Mouse (Mus musculus) stomach, postnatal 0 days (tissue): ENCODE data around the gene Adad2. TPM values are rescaled to one million over a fixed set of nuclear protein-coding genes. Genes with fewer than 3 reads are reported as not detected.

Source experiments
- ATAC-seq: fragments of 200-750 bp; cut with Nextera tagmentation; 2 replicates; pipeline ENCODE4 v1.8.0; 2017; ENCODE audit not compliant: low FRiP score, low TSS enrichment
- DNase-seq: peaks from one replicate; pipeline ENCODE4 v3.0.0-alpha.2; 2016; ENCODE audit warnings: low spot score
- H3K27ac ChIP-seq: fragments of 300-500 bp; sonication (generic); replicated peaks from 2 replicates; pipeline ENCODE4 v1.5.1; 2014; ENCODE audit warnings: mild to moderate bottlenecking, control low read depth
- H3K27me3 ChIP-seq: fragments of 300-500 bp; sonication (generic); 2 replicates; pipeline ENCODE4 v1.6.1; 2014; ENCODE audit warnings: low read length; ENCODE audit not compliant: control insufficient read depth, insufficient read depth
- H3K36me3 ChIP-seq: fragments of 300-500 bp; sonication (generic); 2 replicates; pipeline ENCODE4 v1.6.1; 2014; ENCODE audit warnings: low read length, mixed read lengths; ENCODE audit not compliant: control insufficient read depth, insufficient read depth
- H3K4me1 ChIP-seq: fragments of 300-500 bp; sonication (generic); replicated peaks from 2 replicates; pipeline ENCODE4 v1.6.1; 2014; ENCODE audit warnings: antibody characterized with exemption; ENCODE audit not compliant: control insufficient read depth, insufficient read depth
- H3K4me2 ChIP-seq: fragments of 300-500 bp; sonication (generic); replicated peaks from 2 replicates; pipeline ENCODE4 v1.6.1; 2014; ENCODE audit warnings: low read depth, mild to moderate bottlenecking, control low read depth, moderate library complexity
- H3K4me3 ChIP-seq: fragments of 300-500 bp; sonication (generic); 2 replicates; pipeline ENCODE4 v1.5.1; 2014; ENCODE audit warnings: low read depth, low read length, control low read depth
- H3K9ac ChIP-seq: fragments of 300-500 bp; sonication (generic); 2 replicates; pipeline ENCODE4 v1.6.1; 2014; ENCODE audit warnings: mild to moderate bottlenecking, low read length, control low read depth, mixed read lengths
- H3K9me3 ChIP-seq: fragments of 300-500 bp; sonication (generic); 2 replicates; pipeline ENCODE4 v1.6.1; 2016; ENCODE audit warnings: low read length; ENCODE audit not compliant: control insufficient read depth
- CTCF ChIP-seq: IDR thresholded peaks from 2 replicates; pipeline ENCODE4 v1.5.1; 2016; ENCODE audit warnings: antibody characterized with exemption, low read depth, mild to moderate bottlenecking, moderate library complexity
- EP300 ChIP-seq: optimal IDR thresholded peaks from 2 replicates; pipeline ENCODE3; 2016; ENCODE audit warnings: antibody characterized with exemption
- WGBS: fragments of 180-500 bp; shearing (Covaris S2); extraction: QIAGEN DNeasy Blood & Tissue Kit; methylation state at CpG from one replicate; pipeline ENCODE4 v1.1.7; 2014; 5-methylcytosine and 5-hydroxymethylcytosine counted together
- polyA plus RNA-seq: library from polyadenylated mRNA; unstranded; fragments of >200 nt; fragmentation: Nextera tagmentation; extraction: Ambion mirVana; gene quantifications from 2 replicates; pipeline ENCODE4 v1.2.1, GENCODE M21; 2015

Adad2 gene
- polyA plus RNA-seq, 1 experiment from 2014 or later: not detected

GRCm38 (mm10) chr8:119630841-119631240 is 18.3 kb downstream of the Adad2 start:
- H3K9ac ChIP-seq: no peak overlapping the region
- no peaks in the 10 kb centered on the region; the same call in 1 of the 2 replicates for H3K4me1 ChIP-seq
- no peak overlapping the region for H3K4me2 ChIP-seq
- H3K9me3 ChIP-seq: no peaks in the 10 kb centered on the region
- TF ChIP-seq EP300: no peak
- no peak for TF ChIP-seq CTCF
- ATAC-seq: no peak
- no peaks in the 10 kb centered on the region for H3K36me3 ChIP-seq
- no peak overlapping the region for H3K27ac ChIP-seq
- WGBS: 47% methylated on average over 3 of the region's 3 CpGs
- H3K4me3 ChIP-seq: no peak overlapping the region
- H3K27me3 ChIP-seq: no peaks in the 10 kb centered on the region
- no peak for DNase-seq

- H3K4me2 ChIP-seq: no peak overlapping the region
- no peak for TF ChIP-seq EP300
- no peak for TF ChIP-seq CTCF
- H3K9ac ChIP-seq: no peak overlapping the region
- no peaks in the 10 kb centered on the region for H3K36me3 ChIP-seq
- no peaks in the 10 kb centered on the region for H3K9me3 ChIP-seq
- no peaks in the 10 kb centered on the region; the same call in 1 of the 2 replicates for H3K4me1 ChIP-seq
- no peak overlapping the region for H3K27ac ChIP-seq
- WGBS: 78% methylated on average over 9 of the region's 9 CpGs
- DNase-seq (no peak), ATAC-seq (no peak)
- no peaks in the 10 kb centered on the region for H3K27me3 ChIP-seq
- H3K4me3 ChIP-seq: no peak overlapping the region
These were observed 19.7 kb downstream of the Adad2 start for GRCm38 (mm10) chr8:119632246-119632645.

GRCm38 (mm10) chr8:119632909-119633308 is 20.4 kb downstream of the Adad2 start:
- H3K9me3 ChIP-seq: no peaks in the 10 kb centered on the region
- ATAC-seq: no peak
- no peaks in the 10 kb centered on the region; the same call in 1 of the 2 replicates for H3K4me1 ChIP-seq
- DNase-seq: no peak
- 54% methylated on average over 29 of the region's 29 CpGs for WGBS
- no peak overlapping the region for H3K9ac ChIP-seq
- no peak overlapping the region for H3K4me2 ChIP-seq
- no peak for TF ChIP-seq CTCF
- no peak overlapping the region for H3K27ac ChIP-seq
- no peaks in the 10 kb centered on the region for H3K27me3 ChIP-seq
- no peaks in the 10 kb centered on the region for H3K36me3 ChIP-seq
- no peak overlapping the region for H3K4me3 ChIP-seq

- ATAC-seq: no peak; the same call in 1 of the 2 replicates
- H3K4me2 ChIP-seq: peak overlapping the region; percentile 31; the same call in 1 of the 2 replicates
- H3K27ac ChIP-seq: 0 out of 2 replicates have a peak overlapping the region, but pooled peaks have one; percentile 24
These were observed 22.2 kb downstream of the Adad2 start for GRCm38 (mm10) chr8:119634616-119635336.

GRCm38 (mm10) chr8:119635378-119635777 is 22.8 kb downstream of the Adad2 start, which contains the start of gene Kcng4:
TSS of gene Kcng4 (minus strand) at chr8:119635680.
- Histone ChIP-seq H3K36me3 (no peaks in the 10 kb centered on the region), H3K4me3 (no peak within 1 kb of the TSS), H3K4me1 (no peaks in the 10 kb centered on the region; the same call in 1 of the 2 replicates), H3K27ac (peak within 1 kb of the TSS; percentile 24; the same call in 1 of the 2 replicates), H3K9me3 (no peaks in the 10 kb centered on the region), H3K27me3 (no peaks in the 10 kb centered on the region), H3K9ac (0 out of 2 replicates have a peak within 1 kb of the TSS, but pooled peaks have one; percentile 18), H3K4me2 (peak within 1 kb of the TSS; percentile 31; the same call in 1 of the 2 replicates)
- 29% methylated on average over 6 of the region's 6 CpGs for WGBS
- TF ChIP-seq EP300: no peak
- TF ChIP-seq CTCF: no peak
- ATAC-seq (peak; percentile 9; the same call in 1 of the 2 replicates), DNase-seq (no peak)

More at GRCm38 (mm10) chr8:119634616-119635336, 22.2 kb downstream of the Adad2 start:
- TF ChIP-seq CTCF: no peak
- no peak for TF ChIP-seq EP300
- Histone ChIP-seq H3K36me3 (no peaks in the 10 kb centered on the region), H3K9me3 (no peaks in the 10 kb centered on the region), H3K4me1 (no peaks in the 10 kb centered on the region; the same call in 1 of the 2 replicates), H3K27me3 (no peaks in the 10 kb centered on the region), H3K9ac (no peak overlapping the region), H3K4me3 (no peak overlapping the region)
- no peak for DNase-seq
- 30% methylated on average over 14 of the region's 14 CpGs for WGBS

- H3K4me2 ChIP-seq: no peak overlapping the region
- H3K9ac ChIP-seq: no peak overlapping the region
- no peaks in the 10 kb centered on the region for H3K36me3 ChIP-seq
- no peak for ATAC-seq
- no peak overlapping the region for H3K27ac ChIP-seq
- no peaks in the 10 kb centered on the region for H3K27me3 ChIP-seq
- H3K4me3 ChIP-seq: no peak overlapping the region
- no peaks in the 10 kb centered on the region; the same call in 1 of the 2 replicates for H3K4me1 ChIP-seq
- no peak for DNase-seq
- TF ChIP-seq CTCF: no peak
- TF ChIP-seq EP300: no peak
- H3K9me3 ChIP-seq: no peaks in the 10 kb centered on the region
- 54% methylated on average over 2 of the region's 2 CpGs for WGBS
These were observed 23.4 kb downstream of the Adad2 start for GRCm38 (mm10) chr8:119635958-119636357.
